Mouse (Mus musculus) lung, adult 2 months (tissue): ENCODE results near the gene Psd. TPM values are rescaled to one million over a fixed set of nuclear protein-coding genes. Genes with fewer than 3 reads are reported as not detected.

ENCODE experiments used
- DNase-seq: peaks from one replicate; pipeline ENCODE4 v3.0.0; 2022
- H3K4me1 ChIP-seq: fragments of 200-500 bp; 2 replicates; pipeline ENCODE4 v1.6.1; 2011; ENCODE audit warnings: low read length; ENCODE audit not compliant: control insufficient read depth, insufficient read depth
- H3K4me3 ChIP-seq: fragments of 200-500 bp; replicated peaks from 2 replicates; pipeline ENCODE3; 2011; ENCODE audit warnings: low read depth, mild to moderate bottlenecking, control low read depth, low read length; ENCODE audit errors: extremely low read depth
- CTCF ChIP-seq: fragments of 200-500 bp; IDR thresholded peaks from 2 replicates; pipeline ENCODE4 v1.5.1; 2011; ENCODE audit warnings: mild to moderate bottlenecking, low read length, control low read depth; ENCODE audit not compliant: insufficient read depth
- POLR2A ChIP-seq: fragments of 200-500 bp; IDR thresholded peaks from 2 replicates; pipeline ENCODE4 v1.6.1; 2011; ENCODE audit warnings: low read depth, mild to moderate bottlenecking, control low read depth, low read length, borderline replicate concordance; ENCODE audit errors: extremely low read depth
- WGBS: fragments of 180-500 bp; shearing (Covaris S2); methylation state at CpG from one replicate; pipeline ENCODE4 v1.1.7; 2018; 5-methylcytosine and 5-hydroxymethylcytosine counted together
- polyA plus RNA-seq: library from polyadenylated mRNA; depleted of rRNA; stranded (reverse); fragments of >200 nt; gene quantifications from 2 replicates; pipeline ENCODE4 v1.2.3, GENCODE M21; 2012

Gene Psd
- polyA plus RNA-seq, 1 experiment: 2.3 TPM

DNA sequence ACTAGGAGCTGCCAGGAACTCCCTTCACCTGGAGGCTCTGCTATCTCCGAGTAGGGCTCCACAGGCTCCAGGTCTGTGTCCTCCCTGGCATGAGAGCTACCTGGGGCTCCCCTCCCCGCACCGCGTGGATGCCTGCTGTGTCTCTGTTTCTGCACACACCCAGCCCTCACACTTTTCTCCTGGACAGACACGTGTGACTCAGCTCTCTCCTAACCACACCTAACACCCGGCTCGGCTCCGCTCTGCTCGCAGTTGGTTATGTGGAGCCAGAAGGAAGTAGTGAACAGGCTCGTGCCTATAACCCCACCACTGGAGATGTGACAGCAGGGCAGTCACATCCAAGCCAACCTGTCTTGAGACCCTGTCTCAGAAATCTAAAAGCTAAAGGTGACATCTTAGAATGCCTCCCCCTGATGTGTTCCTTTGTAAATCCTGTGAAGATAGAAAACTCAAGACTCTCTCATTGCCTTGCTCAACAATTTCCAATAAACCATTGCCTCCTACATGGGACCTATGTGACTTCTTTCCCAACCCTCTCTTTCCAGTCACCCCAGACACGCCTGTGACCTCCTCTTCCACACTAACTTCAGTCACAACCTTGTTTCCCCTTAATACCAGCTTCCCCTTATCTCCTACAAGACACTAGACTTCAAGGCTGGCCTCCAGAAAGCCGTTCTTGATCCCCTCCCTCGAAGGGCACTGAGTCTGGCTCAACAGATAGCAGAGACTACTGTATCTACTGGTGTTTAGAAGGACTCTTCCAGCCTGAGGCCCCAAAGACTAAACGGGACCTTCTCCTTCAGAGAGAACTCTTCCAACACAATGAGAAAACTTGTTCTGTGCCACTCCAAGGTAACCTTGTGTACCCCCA, 11.8 kb downstream of the Psd start:
- H3K4me1 ChIP-seq: no peaks in the 10 kb centered on the region
- WGBS: 27% methylated on average over 14 of the region's 14 CpGs
- no peak for DNase-seq
- no peak overlapping the region for H3K4me3 ChIP-seq
- no peak for TF ChIP-seq POLR2A
- no peak for TF ChIP-seq CTCF

- H3K4me1 ChIP-seq: no peaks in the 10 kb centered on the region
- 23% methylated on average over 18 of the region's 18 CpGs for WGBS
- no peak for TF ChIP-seq CTCF
- TF ChIP-seq POLR2A: no peak
- no peak overlapping the region for H3K4me3 ChIP-seq
- peak; percentile 37 for DNase-seq
Observed at GRCm38 (mm10) chr19:46314151-46314601, 12.8 kb downstream of the Psd start.

GRCm38 (mm10) chr19:46313591-46313990, 13.4 kb downstream of the Psd start:
- Histone ChIP-seq H3K4me1 (peaks cover 2% of the 10 kb centered on the region; the same call in 1 of the 2 replicates), H3K4me3 (no peak overlapping the region)
- TF ChIP-seq POLR2A (no peak), CTCF (no peak)
- 73% methylated on average over 6 of the region's 6 CpGs for WGBS
- DNase-seq: no peak

- no peak overlapping the region for H3K4me3 ChIP-seq
- peaks cover 2% of the 10 kb centered on the region; the same call in 1 of the 2 replicates for H3K4me1 ChIP-seq
- no peak for DNase-seq
- WGBS: 89% methylated on average over 9 of the region's 9 CpGs
- TF ChIP-seq POLR2A (no peak), CTCF (no peak)
Observed at GRCm38 (mm10) chr19:46313116-46313515, 13.8 kb downstream of the Psd start.

DNA sequence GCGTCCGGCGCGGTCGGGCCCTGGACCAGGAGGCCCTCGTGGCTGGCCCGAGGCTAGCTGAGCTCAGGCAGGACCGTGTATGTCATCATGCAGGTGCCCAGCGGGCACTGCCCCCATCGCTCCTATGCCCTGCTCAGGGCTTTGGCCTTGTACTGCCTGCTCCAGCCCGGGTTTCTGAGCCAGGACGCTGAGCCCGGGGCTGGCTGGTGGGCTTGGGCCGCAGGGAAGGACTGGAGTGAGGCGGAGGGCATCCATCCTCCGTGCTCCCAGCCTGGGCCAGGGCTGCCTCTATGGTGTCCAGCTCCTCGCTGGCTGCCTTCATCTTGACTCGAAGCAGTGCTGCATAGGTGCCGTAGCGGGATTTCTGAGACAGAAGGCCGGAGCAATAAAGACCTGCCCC, 14.4 kb downstream of the Psd start:
- WGBS: 94% methylated on average over 21 of the region's 21 CpGs
- TF ChIP-seq CTCF: no peak
- TF ChIP-seq POLR2A: no peak
- no peak for DNase-seq

DNA sequence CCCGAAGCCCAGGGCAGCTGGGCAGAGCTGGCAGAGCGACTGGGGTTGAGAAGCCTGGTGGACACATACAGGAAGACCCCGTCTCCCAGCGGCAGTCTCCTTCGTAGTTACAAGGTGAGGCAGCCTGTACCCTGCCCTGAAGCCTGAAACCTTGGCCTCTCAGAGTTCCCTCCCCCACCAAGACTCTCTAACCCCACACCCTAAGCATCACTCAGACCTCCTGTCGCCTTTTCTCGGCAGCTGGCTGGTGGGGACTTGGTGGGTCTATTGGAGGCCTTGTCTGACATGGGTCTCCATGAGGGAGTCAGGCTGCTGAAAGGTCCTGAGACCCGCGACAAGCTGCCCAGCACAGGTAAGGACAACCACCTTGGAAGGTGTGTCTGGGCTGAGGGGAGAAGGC, 15.6 kb downstream of the Psd start:
- no peak for DNase-seq
- WGBS: 94% methylated on average over 9 of the region's 9 CpGs
- no peak for TF ChIP-seq POLR2A
- TF ChIP-seq CTCF: no peak
- H3K4me3 ChIP-seq: no peak overlapping the region
- peaks cover 2% of the 10 kb centered on the region; the same call in 1 of the 2 replicates for H3K4me1 ChIP-seq

More for the DNA sequence above, 14.4 kb downstream of the Psd start:
- Histone ChIP-seq H3K4me3 (no peak overlapping the region), H3K4me1 (peaks cover 2% of the 10 kb centered on the region; the same call in 1 of the 2 replicates)

- no peak for DNase-seq
- Histone ChIP-seq H3K4me3 (no peak overlapping the region), H3K4me1 (peaks cover 6% of the 10 kb centered on the region)
- TF ChIP-seq POLR2A (no peak), CTCF (no peak)
- 92% methylated on average over 12 of the region's 12 CpGs for WGBS
Observed at GRCm38 (mm10) chr19:46310312-46310865, 16.6 kb downstream of the Psd start.

DNA sequence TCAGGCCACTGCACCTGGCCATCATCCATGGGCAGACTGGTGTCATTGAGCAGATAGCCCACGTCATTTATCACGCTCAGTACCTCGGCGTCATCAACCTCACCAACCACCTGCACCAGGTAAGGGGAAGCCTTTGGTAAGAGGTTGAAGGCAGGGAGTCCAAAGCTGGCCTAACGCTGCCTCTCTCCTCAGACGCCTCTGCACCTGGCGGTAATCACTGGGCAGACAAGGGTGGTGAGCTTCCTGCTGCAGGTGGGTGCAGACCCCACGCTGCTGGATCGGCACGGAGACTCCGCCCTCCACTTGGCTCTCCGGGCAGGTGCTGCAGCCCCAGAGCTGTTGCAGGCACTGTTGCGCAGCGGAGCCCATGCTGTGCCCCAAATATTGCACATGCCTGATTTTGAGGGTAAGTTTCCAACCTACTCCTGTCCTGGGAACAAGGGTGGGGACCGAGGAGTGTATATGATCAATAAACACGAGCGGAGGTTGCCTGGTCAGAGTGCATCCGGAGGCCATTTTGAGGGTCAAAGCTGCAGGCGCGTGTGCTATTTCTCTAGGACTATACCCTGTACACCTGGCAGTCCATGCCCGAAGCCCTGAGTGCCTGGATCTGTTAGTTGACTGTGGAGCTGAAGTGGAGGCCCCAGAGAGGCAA, 17.2 kb downstream of the Psd start:
- no peak for DNase-seq
- Histone ChIP-seq H3K4me1 (peaks cover 6% of the 10 kb centered on the region), H3K4me3 (no peak overlapping the region)
- WGBS: 88% methylated on average over 21 of the region's 21 CpGs
- TF ChIP-seq POLR2A: no peak
- TF ChIP-seq CTCF: no peak

GRCm38 (mm10) chr19:46308706-46309435, 18.1 kb downstream of the Psd start:
- 7% methylated on average over 47 of the region's 47 CpGs for WGBS
- DNase-seq: peak; percentile 80
- Histone ChIP-seq H3K4me3 (no peak overlapping the region), H3K4me1 (peaks cover 6% of the 10 kb centered on the region)
- TF ChIP-seq POLR2A (peak; percentile 25; the same call in 1 of the 2 replicates), CTCF (peak; percentile 93)
